Mouse (Mus musculus) retina, embryonic 14.5 days (tissue): ENCODE measurements around the gene Ccdc7b.
"Not testable (repeated sequence)": the region's sequence is repeated elsewhere in the genome, so short reads cannot be mapped to it uniquely, and the experiment has no call there.

Source experiments
- DNase-seq: peaks from one replicate; pipeline ENCODE4 v3.0.0-alpha.2; 2015; ENCODE audit warnings: low spot score

Ccdc7b gene

GRCm38 (mm10) chr8:129066834-129067233 is at the start of gene Ccdc7b:
TSS of gene Ccdc7b (plus strand) at chr8:129067134.
- not testable (repeated sequence) for DNase-seq

DNA sequence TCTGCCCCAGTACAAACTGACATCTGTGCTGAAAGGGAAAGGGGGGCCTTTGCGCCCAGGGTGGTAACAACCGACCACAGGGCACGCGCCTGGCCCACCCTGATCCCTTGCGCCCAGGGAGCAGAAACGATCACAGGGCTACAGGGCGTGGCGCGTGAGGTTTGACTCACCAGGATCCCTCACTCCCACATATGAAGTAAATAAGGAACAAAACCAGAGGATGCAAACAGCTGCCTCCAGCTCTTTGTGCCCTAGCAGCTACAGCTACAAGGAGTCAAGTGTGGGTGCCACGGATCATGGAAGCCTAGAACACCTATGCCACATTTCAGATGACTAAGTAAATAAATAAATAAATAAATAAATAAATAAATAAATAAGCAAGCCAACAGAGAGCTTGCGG is 1.5 kb upstream of the Ccdc7b start, which contains the start of gene Ccdc7a:
TSS of gene Ccdc7a (minus strand) at position 101 of the 400 bp plus-strand sequence.
- not testable (repeated sequence) for DNase-seq

GRCm38 (mm10) chr8:129115761-129116160 is 48.8 kb downstream of the Ccdc7b start:
- not testable (repeated sequence) for DNase-seq

GRCm38 (mm10) chr8:129131561-129131960 is 64.6 kb downstream of the Ccdc7b start, which contains the start of gene Gm10999:
TSS of gene Gm10999 (minus strand) at chr8:129131661.
- no peak for DNase-seq

- DNase-seq = no peak
These were observed 66.5 kb downstream of the Ccdc7b start for GRCm38 (mm10) chr8:129133475-129133874.
